Mouse (Mus musculus) hindbrain, embryonic 14.5 days (tissue): Measurements from ENCODE around the gene Gsx2. TPM values are rescaled to one million over a fixed set of nuclear protein-coding genes. Genes with fewer than 3 reads are reported as not detected.

Experiments
- polyA plus RNA-seq: library from polyadenylated mRNA; unstranded; fragments of >200 nt; fragmentation: Nextera tagmentation; extraction: Ambion mirVana; gene quantifications from 2 replicates; pipeline ENCODE4 v1.2.1, GENCODE M21; 2014

The Gsx2 gene
- polyA plus RNA-seq, 1 experiment from 2014 or later = 0.37 TPM

Other genes starting within 250 kb of the Gsx2 start
- 47.2 and 47.4 TPM in 2 replicates for gene Chic2, start 30.8 kb upstream of the Gsx2 start, polyA plus RNA-seq
- gene Pdgfra, start 76.7 kb downstream of the Gsx2 start, polyA plus RNA-seq = 24.1 and 26.1 TPM in 2 replicates